ENCODE assay signal across 29 mouse cellular contexts in genomic region chr10:43054776-43055175, GRCm38 (mm10).
DNase-seq lines count a peak whose midpoint lies in the region; ATAC-seq lines count a peak whose summit lies in the region.
"Had no signal": no experiment of that assay in that cellular context is flagged by ENCODE, and none has a peak within 500 bp of the region (broad histone marks: within the 10 kb centered on the region; RNA-seq: fewer than 3 reads in every experiment).

No protein-coding gene starts in this region.

- H3K9me3 ChIP-seq in midbrain, embryonic 15.5 days, result no peaks in the 10 kb centered on the region
- no peaks in the 10 kb centered on the region for H3K9me3 ChIP-seq in midbrain, embryonic 11.5 days (ENCODE audit: control insufficient read depth, low read length)
- H3K9me3 ChIP-seq in forebrain, embryonic 16.5 days (ENCODE audit: control insufficient read depth, low read length), result no peaks in the 10 kb centered on the region
- H3K9me3 ChIP-seq in neural tube, embryonic 15.5 days (replicated peaks), result no peaks in the 10 kb centered on the region
- H3K9me3 ChIP-seq in kidney, embryonic 14.5 days (ENCODE audit: control insufficient read depth, low read length), result no peaks in the 10 kb centered on the region
- H3K9me3 ChIP-seq: heart, embryonic 10.5 days; hindbrain, embryonic 12.5 days; kidney, embryonic 15.5 days; limb, embryonic 13.5 days; lung, embryonic 15.5 days; midbrain, embryonic 12.5 days; stomach, embryonic 15.5 days had no signal

- no peaks in the 10 kb centered on the region for H3K27me3 ChIP-seq in midbrain, embryonic 15.5 days (replicated peaks)
- H3K27me3 ChIP-seq in midbrain, embryonic 11.5 days (ENCODE audit: control insufficient read depth, insufficient read depth, low read length), result no peaks in the 10 kb centered on the region
- H3K27me3 ChIP-seq in forebrain, embryonic 16.5 days (replicated peaks; ENCODE audit: control insufficient read depth, insufficient read depth, low read length), result no peaks in the 10 kb centered on the region
- no peaks in the 10 kb centered on the region for H3K27me3 ChIP-seq in neural tube, embryonic 15.5 days (replicated peaks)
- H3K27me3 ChIP-seq in kidney, embryonic 14.5 days (ENCODE audit: control insufficient read depth, insufficient read depth, low read length), result no peaks in the 10 kb centered on the region
- H3K27me3 ChIP-seq: hindbrain, embryonic 12.5 days; kidney, embryonic 15.5 days; limb, embryonic 13.5 days; lung, embryonic 15.5 days; midbrain, embryonic 12.5 days; stomach, embryonic 15.5 days had no signal

- no peak overlapping the region for H3K4me2 ChIP-seq in midbrain, embryonic 15.5 days
- H3K4me2 ChIP-seq in midbrain, embryonic 11.5 days, result no peak overlapping the region
- H3K4me2 ChIP-seq in forebrain, embryonic 16.5 days (ENCODE audit: low read length), result no peak overlapping the region
- H3K4me2 ChIP-seq in neural tube, embryonic 15.5 days, result no peak overlapping the region
- H3K4me2 ChIP-seq in kidney, embryonic 14.5 days (replicated peaks; ENCODE audit: low read depth, low read length), result no peak overlapping the region
- H3K4me2 ChIP-seq: hindbrain, embryonic 12.5 days; kidney, embryonic 15.5 days; limb, embryonic 13.5 days; liver, embryonic 11.5 days; lung, embryonic 15.5 days; midbrain, embryonic 12.5 days; stomach, embryonic 15.5 days had no signal

- no peak overlapping the region for H3K9ac ChIP-seq in midbrain, embryonic 15.5 days
- no peak overlapping the region for H3K9ac ChIP-seq in midbrain, embryonic 11.5 days (ENCODE audit: low read length)
- H3K9ac ChIP-seq in forebrain, embryonic 16.5 days (replicated peaks; ENCODE audit: low read depth, low read length), result no peak overlapping the region
- H3K9ac ChIP-seq in neural tube, embryonic 15.5 days (replicated peaks), result no peak overlapping the region
- H3K9ac ChIP-seq in kidney, embryonic 14.5 days (ENCODE audit: low read depth, low read length), result no peak overlapping the region
- H3K9ac ChIP-seq: hindbrain, embryonic 12.5 days; kidney, embryonic 15.5 days; limb, embryonic 13.5 days; lung, embryonic 15.5 days; midbrain, embryonic 12.5 days; stomach, embryonic 15.5 days had no signal

- H3K4me1 ChIP-seq in midbrain, embryonic 15.5 days, result peaks cover 12% of the 10 kb centered on the region; the same call in 1 of the 2 replicates
- H3K4me1 ChIP-seq in midbrain, embryonic 11.5 days (ENCODE audit: control insufficient read depth, insufficient read depth, low read length), result peaks cover 2% of the 10 kb centered on the region; the same call in 1 of the 2 replicates
- H3K4me1 ChIP-seq in forebrain, embryonic 16.5 days (replicated peaks; ENCODE audit: control insufficient read depth, insufficient read depth, low read length), result peaks cover 9% of the 10 kb centered on the region; the same call in 1 of the 2 replicates
- H3K4me1 ChIP-seq in neural tube, embryonic 15.5 days, result peaks cover 26% of the 10 kb centered on the region
- H3K4me1 ChIP-seq in kidney, embryonic 14.5 days (ENCODE audit: control insufficient read depth, insufficient read depth, low read length), result no peaks in the 10 kb centered on the region
- H3K4me1 ChIP-seq: lung, embryonic 15.5 days; stomach, embryonic 15.5 days had no signal

- H3K4me3 ChIP-seq in midbrain, embryonic 15.5 days, result no peak overlapping the region
- H3K4me3 ChIP-seq in midbrain, embryonic 11.5 days (ENCODE audit: low read depth, low read length), result no peak overlapping the region
- H3K4me3 ChIP-seq in forebrain, embryonic 16.5 days (replicated peaks; ENCODE audit: low read length), result no peak overlapping the region
- H3K4me3 ChIP-seq in neural tube, embryonic 15.5 days (replicated peaks), result no peak overlapping the region
- no peak overlapping the region for H3K4me3 ChIP-seq in kidney, embryonic 14.5 days (ENCODE audit: low read length)
- H3K4me3 ChIP-seq: heart, embryonic 10.5 days; hindbrain, embryonic 12.5 days; kidney, embryonic 15.5 days; limb, embryonic 13.5 days; lung, embryonic 15.5 days; midbrain, embryonic 12.5 days; myocyte; stomach, embryonic 15.5 days had no signal

- WGBS in midbrain, embryonic 15.5 days, result 72% methylated on average over 8 of the region's 8 CpGs
- 79% methylated on average over 8 of the region's 8 CpGs for WGBS in midbrain, embryonic 11.5 days
- WGBS in forebrain, embryonic 16.5 days, result 68% methylated on average over 8 of the region's 8 CpGs
- 66% methylated on average over 8 of the region's 8 CpGs for WGBS in neural tube, embryonic 15.5 days
- 77% methylated on average over 8 of the region's 8 CpGs for WGBS in kidney, embryonic 14.5 days

- H3K27ac ChIP-seq in midbrain, embryonic 15.5 days, result peak overlapping the region; percentile 63; the same call in 1 of the 2 replicates
- no peak overlapping the region for H3K27ac ChIP-seq in midbrain, embryonic 11.5 days (ENCODE audit: low read depth, low read length)
- H3K27ac ChIP-seq in forebrain, embryonic 16.5 days (ENCODE audit: low read length), result peak overlapping the region; percentile 56
- peak overlapping the region; percentile 18; the same call in 1 of the 2 replicates for H3K27ac ChIP-seq in neural tube, embryonic 15.5 days (replicated peaks)
- no peak overlapping the region for H3K27ac ChIP-seq in kidney, embryonic 14.5 days (ENCODE audit: low read depth, low read length)
- H3K27ac ChIP-seq: heart, embryonic 10.5 days; hindbrain, embryonic 12.5 days; kidney, embryonic 15.5 days; limb, embryonic 13.5 days; lung, embryonic 15.5 days; stomach, embryonic 15.5 days had no signal

- peak; percentile 18; the same call in 1 of the 2 replicates for ATAC-seq in frontal cortex, adult (ENCODE audit: low TSS enrichment)
- ATAC-seq in midbrain, embryonic 15.5 days (replicated peaks), result peak; percentile 60; the same call in 1 of the 2 replicates
- ATAC-seq in midbrain, embryonic 11.5 days (ENCODE audit: low FRiP score), result no peak
- ATAC-seq in forebrain, embryonic 16.5 days, result no peak
- peak; percentile 36; the same call in 1 of the 2 replicates for ATAC-seq in neural tube, embryonic 15.5 days (ENCODE audit: low FRiP score)
- ATAC-seq in kidney, embryonic 14.5 days (ENCODE audit: low FRiP score, low TSS enrichment), result no peak
- ATAC-seq: activated CD4-positive, CD25-positive, alpha-beta regulatory T cell, adult 4 months had no signal

- no peaks in the 10 kb centered on the region for H3K36me3 ChIP-seq in midbrain, embryonic 15.5 days (replicated peaks)
- no peaks in the 10 kb centered on the region for H3K36me3 ChIP-seq in midbrain, embryonic 11.5 days (ENCODE audit: control insufficient read depth, insufficient read depth, low read length)
- H3K36me3 ChIP-seq in forebrain, embryonic 16.5 days (ENCODE audit: control insufficient read depth, insufficient read depth), result no peaks in the 10 kb centered on the region
- H3K36me3 ChIP-seq in neural tube, embryonic 15.5 days, result no peaks in the 10 kb centered on the region
- no peaks in the 10 kb centered on the region for H3K36me3 ChIP-seq in kidney, embryonic 14.5 days (ENCODE audit: control insufficient read depth, insufficient read depth, low read length)
- H3K36me3 ChIP-seq: heart, embryonic 10.5 days; hindbrain, embryonic 12.5 days; kidney, embryonic 15.5 days; limb, embryonic 13.5 days; lung, embryonic 15.5 days; midbrain, embryonic 12.5 days; stomach, embryonic 15.5 days had no signal

- DNase-seq in frontal cortex, postnatal 14 days (ENCODE audit: low spot score in 2 of 2), result no peak
- no peak for DNase-seq in midbrain, embryonic 11.5 days (ENCODE audit: low spot score, missing footprints)
- DNase-seq: adrenal gland, adult 2 months; adrenal gland, postnatal 36 days; B cell, adult 2 months; cerebellum, adult 18-20 months; cerebellum, postnatal 10 days; gastrocnemius, postnatal 14 days; heart, postnatal 36 days; kidney, adult 11 months; kidney, postnatal 25 days; retina, postnatal 1 day; right cerebral cortex, postnatal 25 days; thymus, postnatal 14 days had no signal

Comparison
In these comparisons a context has a peak if more than half of its experiments do, and no peak if none do; other contexts are left out.
1. ATAC-seq: peak in frontal cortex, adult (single experiment), midbrain, embryonic 15.5 days (single experiment) and neural tube, embryonic 15.5 days (single experiment); none in midbrain, embryonic 11.5 days (single experiment), forebrain, embryonic 16.5 days (single experiment) and kidney, embryonic 14.5 days (single experiment).
2. H3K27ac ChIP-seq: peak in midbrain, embryonic 15.5 days (single experiment), forebrain, embryonic 16.5 days (single experiment) and neural tube, embryonic 15.5 days (single experiment); none in midbrain, embryonic 11.5 days (single experiment) and kidney, embryonic 14.5 days (single experiment).